Mouse (Mus musculus) adrenal gland, adult (tissue): Measurements from ENCODE around the gene Cdkal1.

Source experiments
- DNase-seq, 2 experiments: peaks; one replicate each; pipeline ENCODE4 v3.0.0; 2022 to 2023; ENCODE audit warnings: low spot score in 1 of 2; ENCODE audit not compliant: inconsistent age in 2 of 2

Cdkal1 gene

DNA sequence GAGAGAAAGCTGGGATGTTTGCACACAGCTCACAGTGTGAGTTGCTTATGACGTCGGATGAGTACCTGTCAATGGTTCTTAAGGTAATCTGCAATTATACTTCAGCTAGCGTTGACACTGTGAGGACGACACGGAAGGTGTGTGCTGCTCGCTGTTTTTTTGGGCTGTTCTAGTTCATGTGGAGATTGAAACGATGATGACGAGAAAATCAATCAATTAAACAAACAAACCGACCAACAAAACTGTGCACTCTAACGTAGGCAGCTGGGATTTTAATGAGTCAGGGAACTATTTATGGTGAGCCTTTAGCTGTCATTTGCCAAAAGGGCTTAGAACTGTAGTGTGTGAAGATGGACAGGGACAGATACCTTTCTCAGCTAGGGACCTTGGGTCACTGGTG, 494.6 kb downstream of the Cdkal1 start:
- DNase-seq: no peak

DNA sequence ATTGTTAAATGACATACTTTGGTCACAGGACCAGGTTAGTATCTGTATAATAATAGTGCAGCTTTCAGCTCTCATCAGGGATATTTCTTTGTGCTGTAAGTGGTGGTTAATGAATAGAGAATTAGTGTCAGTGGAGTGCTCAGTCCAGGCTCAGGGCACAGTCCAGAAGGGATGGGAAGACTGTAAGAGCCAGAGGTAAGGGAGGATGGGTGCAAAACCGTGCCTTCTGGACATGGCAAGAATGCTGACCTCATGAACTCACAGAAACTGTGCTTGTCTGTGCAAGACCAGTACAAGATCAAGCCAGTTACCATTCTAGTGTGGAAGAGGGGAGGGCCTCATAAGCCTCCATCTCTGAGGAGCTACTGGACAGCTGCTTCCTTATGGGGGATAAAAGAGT, 496.1 kb downstream of the Cdkal1 start:
- DNase-seq: no peak

DNA sequence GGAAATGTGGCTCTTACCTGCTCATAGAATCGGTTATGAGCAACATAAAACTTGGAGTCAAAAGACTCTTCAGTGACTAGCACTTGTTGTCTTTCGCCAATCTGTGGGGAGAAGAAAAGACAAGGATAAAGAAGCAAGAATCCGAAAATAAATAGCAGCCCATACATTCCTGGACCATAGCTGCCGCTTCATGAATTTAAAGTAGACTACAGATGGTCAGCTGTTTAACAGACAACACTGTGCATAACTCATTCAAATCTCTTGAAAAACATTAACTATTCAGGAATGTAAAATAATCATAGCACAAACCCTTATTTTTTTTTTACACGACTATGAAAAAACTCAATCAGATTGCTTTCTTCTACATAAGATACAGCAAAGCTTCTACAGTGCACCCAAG, 498.0 kb downstream of the Cdkal1 start:
- no peak for DNase-seq

DNA sequence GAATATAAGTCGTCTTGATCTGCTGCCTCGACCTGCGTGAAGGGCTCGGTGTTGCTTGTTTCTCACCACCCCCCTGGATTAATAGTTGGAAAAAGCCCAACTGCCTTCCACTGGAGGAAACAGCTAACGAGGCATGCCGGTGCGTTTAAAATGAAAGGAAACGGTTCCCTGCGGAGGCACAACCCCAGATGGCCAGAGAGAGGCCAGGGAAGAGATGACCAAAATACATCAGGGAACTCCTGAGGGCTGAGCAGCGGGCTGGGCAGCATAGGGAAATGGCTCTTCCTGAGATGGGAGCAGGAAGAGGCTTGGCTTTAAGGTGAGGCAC, 499.4 kb downstream of the Cdkal1 start:
- DNase-seq: peak in 1 of 2 experiments; percentile 54

DNA sequence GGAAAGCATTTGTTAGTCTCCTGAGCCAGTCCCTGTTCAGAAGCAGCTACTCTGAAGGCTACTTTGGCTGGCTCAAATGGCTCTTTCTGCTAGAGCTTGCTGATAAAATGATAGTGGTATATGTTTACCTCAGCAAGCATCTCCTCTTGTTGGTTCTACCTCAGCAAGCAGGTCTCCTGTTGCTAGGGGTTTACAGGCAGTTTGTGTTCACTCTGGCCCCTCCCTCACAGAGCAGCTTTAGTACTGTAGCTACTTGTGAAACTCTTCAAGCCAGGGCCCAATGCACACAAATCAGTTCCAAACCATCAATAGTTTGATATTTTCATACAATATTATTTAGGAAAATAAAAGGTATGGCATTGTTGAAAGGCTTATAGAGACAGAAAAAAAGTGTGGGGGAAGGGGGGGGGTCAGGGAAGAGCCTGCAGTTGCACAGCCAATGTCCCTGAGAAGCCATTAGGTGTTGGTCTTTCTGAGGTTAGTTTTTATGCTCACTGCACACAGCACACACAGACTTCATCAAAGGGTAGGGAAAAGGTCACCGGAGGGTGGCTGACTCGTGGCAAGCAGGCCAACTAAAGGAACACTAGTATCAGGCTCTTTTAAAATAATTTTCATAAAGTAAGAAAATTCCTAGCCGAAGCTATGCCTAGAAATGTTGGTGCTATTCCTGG, 499.9 kb downstream of the Cdkal1 start:
- no peak for DNase-seq

DNA sequence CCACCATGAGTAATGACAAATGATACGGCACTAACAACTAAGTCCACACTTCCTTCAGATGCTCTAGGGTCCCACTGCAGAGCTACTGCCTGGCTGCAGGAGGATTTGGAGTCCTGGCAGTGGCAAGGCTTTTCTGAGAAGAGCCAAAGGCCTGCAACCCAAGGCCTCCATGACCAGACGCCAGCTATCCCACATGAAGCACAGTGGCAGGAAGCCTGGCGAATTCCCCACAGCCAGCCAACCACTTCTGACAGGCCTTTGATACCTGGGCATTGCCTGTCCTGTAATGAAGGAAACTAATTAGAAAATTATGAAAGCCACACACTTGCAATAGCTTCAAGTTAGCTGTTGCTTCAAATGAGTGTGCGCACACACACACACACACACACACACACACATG, 500.5 kb downstream of the Cdkal1 start:
- DNase-seq: no peak

DNA sequence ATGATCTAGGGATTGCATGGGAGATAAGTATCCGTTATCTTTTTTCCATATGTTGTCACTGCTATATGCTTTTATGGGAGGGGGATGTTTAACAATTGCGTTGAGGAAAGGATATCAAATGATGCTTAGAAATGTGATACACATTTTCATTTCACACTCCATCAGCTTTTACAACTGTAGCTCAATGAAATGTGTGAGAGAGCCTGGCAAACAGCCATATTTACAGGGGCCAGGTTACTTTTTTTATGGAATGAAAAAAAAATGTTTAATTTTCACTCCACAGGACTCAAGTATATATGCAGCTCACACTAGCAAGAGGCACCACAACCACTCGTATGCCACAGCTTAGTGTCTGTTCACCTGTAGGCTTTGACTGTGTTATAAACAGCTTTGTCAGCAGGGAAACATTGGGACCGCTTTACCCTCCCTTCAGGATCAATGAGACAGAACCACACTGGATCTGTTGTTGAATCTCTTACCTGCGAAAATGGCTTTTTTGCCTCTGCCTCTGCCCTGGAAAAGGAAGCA, 501.5 kb downstream of the Cdkal1 start:
- DNase-seq: no peak

DNA sequence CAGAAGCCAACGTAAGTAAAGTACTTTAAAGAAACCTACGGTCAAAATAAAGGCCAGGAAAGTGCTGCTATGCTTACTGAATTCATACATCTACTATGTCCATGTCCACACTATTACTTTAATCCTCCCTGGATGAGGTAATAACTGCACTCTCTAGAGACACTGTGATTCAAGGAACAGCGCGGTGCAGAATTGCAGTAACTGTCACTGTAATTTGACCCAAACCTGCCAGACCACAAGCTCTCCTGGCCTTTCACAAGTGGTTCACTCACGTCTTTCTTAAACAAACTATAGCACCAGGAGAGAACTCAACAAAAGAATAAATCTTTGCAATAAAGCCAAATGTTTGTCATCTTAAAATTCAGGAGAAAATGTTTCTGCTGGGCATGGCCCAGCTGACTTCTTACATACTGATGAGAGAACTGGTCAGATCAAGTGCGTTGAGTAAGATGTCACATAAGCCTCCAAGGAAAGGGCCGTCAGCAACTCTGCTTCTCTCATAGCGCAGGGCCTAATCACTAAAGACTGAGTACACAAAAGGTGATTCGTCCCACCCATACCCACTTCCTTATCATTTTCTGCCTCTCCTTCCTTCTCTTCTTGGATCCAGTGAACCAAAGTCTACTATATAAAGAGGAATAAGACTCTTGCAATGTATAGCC, 504.3 kb downstream of the Cdkal1 start:
- DNase-seq: no peak

DNA sequence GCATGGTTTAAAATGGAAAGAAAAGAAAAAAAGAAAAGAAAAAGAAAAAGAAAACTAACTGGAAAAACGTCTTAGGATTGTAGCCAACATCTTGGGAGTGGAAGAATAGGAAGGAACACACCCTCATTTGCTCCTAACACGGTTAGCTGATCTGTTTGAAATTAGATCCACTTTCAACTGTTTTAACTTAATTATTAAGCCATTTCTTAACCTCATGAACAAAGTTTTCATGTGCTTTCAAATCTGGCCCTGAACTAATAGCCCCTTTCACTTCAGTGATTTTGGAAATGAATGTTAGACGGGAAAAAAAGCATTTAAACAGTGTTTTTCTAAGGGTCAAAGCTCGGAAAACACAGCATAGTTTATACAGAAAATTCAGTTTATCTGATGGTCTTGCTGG, 505.5 kb downstream of the Cdkal1 start:
- no peak for DNase-seq

DNA sequence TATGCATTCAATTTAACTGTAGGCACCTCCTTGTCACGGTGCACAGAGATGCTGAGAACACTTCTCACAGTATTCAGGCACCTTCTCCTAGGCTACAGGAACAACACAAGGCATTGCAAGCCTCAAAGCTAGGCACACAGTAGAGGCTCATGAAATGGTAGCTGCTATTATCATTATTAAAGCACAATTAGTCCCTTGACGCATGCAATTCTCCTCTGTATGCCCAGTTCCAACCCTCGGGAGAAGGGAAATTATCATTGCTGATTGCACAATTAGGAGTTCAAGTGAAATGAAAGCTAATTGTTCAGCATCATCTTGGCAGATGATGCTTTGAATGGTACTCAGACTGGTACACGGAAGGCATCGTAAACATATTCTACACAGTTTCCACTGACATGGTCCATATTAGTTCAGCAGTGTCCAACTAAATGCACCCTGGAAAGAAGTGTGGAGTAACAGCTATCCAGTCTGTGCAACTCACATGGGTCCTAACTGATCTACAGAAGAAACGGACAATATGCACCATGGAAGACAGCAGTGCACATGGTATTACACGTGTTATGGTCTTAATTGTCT, 506.0 kb downstream of the Cdkal1 start:
- DNase-seq: no peak

DNA sequence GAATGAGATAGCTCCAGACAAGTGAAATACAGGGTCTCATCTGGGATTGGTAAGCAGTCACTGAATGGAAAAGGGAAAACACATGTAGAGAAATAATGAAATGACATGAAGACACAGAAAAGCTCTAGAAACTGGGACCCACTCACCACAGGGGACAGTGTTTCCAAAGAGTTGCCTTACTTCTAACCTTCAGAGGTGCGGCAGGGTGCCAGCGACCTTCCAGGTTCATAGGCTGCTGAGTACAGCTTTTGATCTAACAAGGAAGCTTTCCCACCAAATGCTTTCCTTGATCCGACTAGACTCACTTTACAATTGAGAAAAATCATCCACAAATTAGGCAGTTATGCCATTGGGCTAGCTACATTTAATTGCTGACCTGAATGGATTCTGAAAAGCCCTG, 507.1 kb downstream of the Cdkal1 start:
- peak; percentile 35 to 71 for DNase-seq

DNA sequence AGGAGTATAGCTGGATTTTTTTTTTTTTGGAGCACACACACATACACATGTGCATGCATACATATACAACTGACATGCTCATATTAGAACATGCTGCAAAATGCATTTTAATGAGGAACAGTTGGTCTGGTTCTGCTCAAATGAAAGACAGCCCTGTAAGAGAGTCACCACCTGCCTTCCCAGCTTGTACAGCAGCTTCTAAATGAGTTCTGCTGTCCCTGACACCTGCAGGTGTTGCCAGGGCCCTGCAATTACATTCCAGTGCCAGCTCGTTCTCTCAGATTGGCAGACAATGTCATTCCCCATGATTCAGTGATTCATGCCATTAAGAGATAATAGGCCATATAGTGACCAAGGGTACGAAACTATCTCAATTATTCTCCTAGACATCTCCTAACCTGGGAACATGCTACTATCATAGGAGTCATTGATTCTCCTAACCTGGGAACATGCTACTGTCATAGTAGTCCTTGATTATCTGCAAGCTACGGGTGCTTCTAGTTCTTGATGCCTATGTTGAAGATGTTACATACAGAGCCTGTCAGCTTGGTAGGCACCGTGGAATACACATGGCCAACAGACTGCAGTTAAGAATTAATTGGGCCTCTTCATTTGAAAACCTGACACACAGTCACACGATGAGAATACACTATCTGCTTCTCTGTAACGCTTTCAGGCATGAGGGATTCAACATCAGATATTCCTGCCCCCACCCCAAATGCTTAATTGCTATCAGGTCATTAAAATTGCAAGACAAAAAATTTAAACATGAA, 522.6 kb downstream of the Cdkal1 start:
- DNase-seq: no peak

DNA sequence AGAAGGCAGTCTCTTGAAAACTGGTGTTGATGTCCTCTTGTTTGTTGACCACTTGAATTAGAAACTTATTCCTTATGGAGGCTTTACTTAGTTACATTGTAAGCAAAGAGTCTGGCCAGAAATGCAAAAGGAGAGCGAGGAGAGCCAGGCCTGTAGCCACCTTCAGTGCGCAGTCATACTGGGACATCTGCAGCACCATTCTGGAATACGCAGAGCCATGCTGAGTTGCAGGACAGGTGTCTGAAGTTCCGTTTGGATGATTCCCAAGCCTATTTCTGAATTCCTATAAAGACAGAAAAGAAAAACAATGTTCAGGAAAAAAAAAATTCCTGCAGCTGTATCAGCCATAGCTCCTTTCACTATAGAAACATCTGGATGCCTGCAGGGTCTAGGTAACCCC, 529.5 kb downstream of the Cdkal1 start:
- DNase-seq: no peak

DNA sequence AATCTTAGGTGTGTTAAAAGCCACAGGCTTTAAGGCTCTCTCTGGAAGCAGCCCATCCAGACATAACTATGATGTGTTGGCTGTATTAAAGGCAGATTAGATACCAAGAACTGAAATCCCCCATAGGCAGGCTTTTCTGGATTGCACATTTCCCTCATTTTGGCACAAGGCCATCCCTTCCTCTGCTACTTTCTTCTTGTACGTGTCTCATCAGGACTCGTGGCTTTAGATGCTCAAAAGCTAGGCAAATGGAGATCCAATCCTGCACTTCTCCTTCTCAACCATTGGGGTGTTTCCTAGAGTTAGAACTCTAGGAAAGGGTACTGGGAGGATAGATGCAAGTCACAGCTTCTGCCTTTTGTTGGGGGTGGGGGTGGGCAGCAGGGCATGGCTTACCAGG, 535.1 kb downstream of the Cdkal1 start:
- no peak for DNase-seq

DNA sequence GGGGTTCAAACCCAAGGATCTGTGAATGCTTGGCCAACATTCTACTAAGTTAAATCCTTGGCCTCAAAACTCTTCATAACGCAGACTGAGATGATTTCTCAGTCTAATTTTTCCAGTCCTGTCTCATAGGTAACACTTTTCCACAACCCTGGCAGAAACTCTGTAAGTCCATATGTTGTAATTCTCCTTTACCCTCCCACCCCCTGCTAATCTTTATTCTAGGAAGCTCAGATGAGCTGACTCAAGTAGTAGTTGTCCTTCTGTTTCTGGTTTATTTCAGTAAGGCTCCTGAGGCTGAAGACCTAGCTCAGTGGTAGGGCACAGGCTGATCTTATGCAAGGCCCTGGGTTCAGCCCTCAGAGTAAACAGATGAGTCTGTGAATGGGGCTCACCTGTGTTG, 537.8 kb downstream of the Cdkal1 start:
- DNase-seq: no peak

DNA sequence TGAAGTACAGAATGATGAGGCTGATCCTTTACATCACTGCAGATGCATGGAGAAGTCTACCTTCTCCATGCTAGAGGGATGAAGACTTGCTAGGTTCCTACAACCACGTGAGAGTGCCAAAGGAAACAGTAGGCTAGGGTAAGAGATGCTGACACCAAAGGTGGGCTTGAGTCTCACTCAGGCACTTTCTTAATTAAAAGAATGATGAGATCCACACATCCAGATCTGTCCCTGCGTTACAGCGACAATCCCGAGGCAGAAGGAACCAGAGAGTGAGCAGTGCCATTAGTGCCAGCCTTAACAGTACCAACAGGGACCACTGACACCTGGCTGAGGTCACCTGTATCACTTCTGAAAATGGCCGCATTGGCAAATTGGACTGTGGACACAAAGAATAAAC, 539.2 kb downstream of the Cdkal1 start:
- no peak for DNase-seq

DNA sequence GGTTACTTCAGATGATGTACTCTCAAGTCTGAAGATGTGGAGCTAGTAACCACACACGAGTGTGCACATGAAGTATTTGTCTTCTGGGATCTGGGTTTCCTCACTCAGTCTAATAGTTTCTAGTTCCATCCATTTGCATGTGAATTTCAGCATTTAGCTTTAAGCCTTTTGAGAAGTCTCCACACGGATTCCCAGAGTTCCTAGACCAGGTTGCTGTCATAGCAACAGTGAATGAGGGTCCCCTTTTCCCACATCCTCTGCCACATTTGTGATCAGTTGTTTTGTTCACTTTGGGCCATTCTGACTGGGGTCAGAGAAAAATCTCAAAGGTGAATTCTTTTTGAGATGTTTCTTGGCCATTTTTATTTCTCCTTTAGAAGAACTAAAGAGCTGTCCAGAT, 543.4 kb downstream of the Cdkal1 start:
- DNase-seq: no peak

DNA sequence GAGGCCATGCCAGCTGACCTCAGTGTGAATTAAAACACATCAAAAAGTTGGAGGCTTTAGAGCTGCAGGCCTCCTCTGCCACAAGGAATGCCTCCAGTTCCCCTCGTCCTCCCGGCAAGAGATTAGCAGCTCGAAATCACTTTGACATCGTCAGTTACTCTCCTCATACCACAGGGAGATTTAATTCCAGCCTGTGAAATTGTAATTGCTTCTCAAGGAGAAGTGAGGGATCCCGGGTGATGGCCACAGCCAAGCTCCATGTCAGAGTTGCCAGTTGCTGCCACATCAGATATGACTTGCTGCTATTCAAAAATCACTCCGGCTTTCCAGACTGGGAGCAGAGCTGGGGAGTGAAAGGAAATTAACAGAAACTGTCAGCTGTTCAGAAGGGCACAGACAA, 548.1 kb downstream of the Cdkal1 start:
- DNase-seq: no peak

DNA sequence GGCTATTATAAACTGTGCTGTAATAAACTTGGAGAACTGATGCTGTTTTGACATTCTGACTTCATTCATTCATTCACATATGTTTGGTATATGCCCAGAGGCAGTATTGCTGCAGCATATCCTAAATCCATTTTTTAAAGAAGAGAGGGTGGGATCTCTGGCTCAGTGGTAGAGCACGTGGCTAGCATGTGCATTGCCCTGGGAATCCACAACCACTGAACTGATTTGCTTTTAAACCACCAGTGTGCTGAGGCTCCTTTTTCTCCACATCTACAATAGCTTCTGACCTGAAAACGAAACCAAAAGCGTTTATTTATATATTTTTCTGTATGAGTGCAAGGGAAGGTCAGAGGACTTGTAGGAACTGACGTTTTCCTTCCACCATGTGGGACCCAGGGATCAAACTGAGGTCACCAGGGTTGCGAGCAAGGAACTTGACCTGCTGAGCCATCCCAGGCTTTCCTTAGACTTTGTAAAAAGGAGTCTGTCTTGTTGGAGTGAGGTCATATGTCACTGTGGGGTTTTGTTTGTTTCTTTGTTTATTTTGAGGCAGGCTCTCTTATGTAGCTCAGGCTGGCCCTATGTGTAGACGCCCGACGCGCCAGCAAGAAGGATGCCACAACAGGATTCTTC, 562.8 kb downstream of the Cdkal1 start:
- peak; percentile 17 to 37 for DNase-seq

DNA sequence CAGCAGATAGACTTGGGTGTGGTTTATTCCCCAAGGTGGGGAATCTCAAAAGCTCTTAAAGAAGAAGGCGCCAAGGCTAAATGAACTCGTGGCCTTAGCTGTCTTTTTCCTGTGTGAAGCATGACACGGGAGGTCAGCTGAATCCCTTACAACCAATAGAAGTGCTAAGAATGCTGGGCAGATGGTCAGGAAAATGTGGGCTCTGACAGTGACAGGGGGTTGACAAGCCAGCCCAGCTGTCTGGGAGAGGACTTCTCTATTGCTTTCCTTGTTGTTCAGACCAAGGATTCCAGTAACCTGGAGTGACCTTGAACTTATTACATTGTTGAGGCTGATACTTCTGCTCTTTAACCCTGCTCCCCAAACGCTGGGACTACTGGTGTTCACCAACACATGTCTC, 564.9 kb downstream of the Cdkal1 start:
- no peak for DNase-seq

DNA sequence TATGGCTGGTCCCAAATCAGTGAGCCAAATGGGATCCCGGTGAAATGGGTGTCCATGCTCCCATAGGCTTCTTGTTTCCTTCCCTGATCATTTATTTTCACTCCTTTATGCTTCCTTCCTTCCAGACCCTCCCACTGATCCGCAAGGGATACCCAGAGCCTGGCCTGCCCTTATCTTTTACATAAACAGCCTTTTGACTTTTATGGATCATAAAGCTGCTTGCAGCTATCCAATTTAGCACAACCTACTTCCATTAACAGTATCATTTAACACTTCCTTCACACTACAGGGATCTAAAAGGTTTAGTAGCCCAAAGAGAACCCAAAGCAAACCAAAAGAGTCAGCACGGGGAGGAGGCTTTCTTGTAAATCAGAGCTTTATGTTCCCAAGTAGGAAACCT, 570.4 kb downstream of the Cdkal1 start:
- no peak for DNase-seq
